Mouse (Mus musculus) midbrain, embryonic 16.5 days (tissue): ENCODE measurements around the gene 5730507C01Rik. TPM values are rescaled to one million over a fixed set of nuclear protein-coding genes. Genes with fewer than 3 reads are reported as not detected.
A peak's percentile ranks its signal among the peaks of the same experiment; 100 is the strongest.
"Not testable (repeated sequence)": the region's sequence is repeated elsewhere in the genome, so short reads cannot be mapped to it uniquely, and the experiment has no call there.

Experiments
- ATAC-seq: fragments of 200-750 bp; cut with Nextera tagmentation; 2 replicates; pipeline ENCODE4 v1.8.0; 2017; ENCODE audit warnings: moderate TSS enrichment
- H3K27ac ChIP-seq: fragments of 300-500 bp; sonication (generic); 2 replicates; pipeline ENCODE4 v1.5.1; 2014; ENCODE audit warnings: mild to moderate bottlenecking, low read length, mixed read lengths
- H3K27me3 ChIP-seq: fragments of 300-500 bp; sonication (generic); 2 replicates; pipeline ENCODE4 v1.6.1; 2014; ENCODE audit warnings: low read depth, low read length, mixed read lengths; ENCODE audit not compliant: control insufficient read depth, insufficient read depth
- H3K36me3 ChIP-seq: fragments of 300-500 bp; sonication (generic); 2 replicates; pipeline ENCODE4 v1.6.1; 2014; ENCODE audit warnings: mild to moderate bottlenecking, low read length, moderate library complexity, mixed read lengths; ENCODE audit not compliant: control insufficient read depth, insufficient read depth
- H3K4me1 ChIP-seq: fragments of 300-500 bp; sonication (generic); 2 replicates; pipeline ENCODE4 v1.6.1; 2014; ENCODE audit warnings: mild to moderate bottlenecking, low read length, mixed read lengths; ENCODE audit not compliant: control insufficient read depth, insufficient read depth
- H3K4me2 ChIP-seq: fragments of 300-500 bp; sonication (generic); 2 replicates; pipeline ENCODE4 v1.6.1; 2014; ENCODE audit warnings: mild to moderate bottlenecking, low read length, mixed read lengths
- H3K4me3 ChIP-seq: fragments of 300-500 bp; sonication (generic); 2 replicates; pipeline ENCODE4 v1.5.1; 2014; ENCODE audit warnings: low read depth, mild to moderate bottlenecking, low read length, moderate library complexity, mixed read lengths
- H3K9ac ChIP-seq: fragments of 300-500 bp; sonication (generic); 2 replicates; pipeline ENCODE4 v1.6.1; 2014; ENCODE audit warnings: low read depth, low read length, mixed read lengths
- H3K9me3 ChIP-seq: fragments of 300-500 bp; sonication (generic); replicated peaks from 2 replicates; pipeline ENCODE4 v1.6.1; 2014; ENCODE audit warnings: mild to moderate bottlenecking, low read length, mixed read lengths; ENCODE audit not compliant: control insufficient read depth, poor library complexity, severe bottlenecking
- WGBS: fragments of 180-500 bp; shearing (Covaris S2); extraction: QIAGEN DNeasy Blood & Tissue Kit; methylation state at CpG from one replicate; pipeline ENCODE4 v1.1.7; 2014; 5-methylcytosine and 5-hydroxymethylcytosine counted together
- polyA plus RNA-seq: library from polyadenylated mRNA; unstranded; fragments of >200 nt; fragmentation: Nextera tagmentation; extraction: Ambion mirVana; gene quantifications from 2 replicates; pipeline ENCODE4 v1.2.1, GENCODE M21; 2015

5730507C01Rik gene
- polyA plus RNA-seq = 1.6 and 1.8 TPM in 2 replicates

DNA sequence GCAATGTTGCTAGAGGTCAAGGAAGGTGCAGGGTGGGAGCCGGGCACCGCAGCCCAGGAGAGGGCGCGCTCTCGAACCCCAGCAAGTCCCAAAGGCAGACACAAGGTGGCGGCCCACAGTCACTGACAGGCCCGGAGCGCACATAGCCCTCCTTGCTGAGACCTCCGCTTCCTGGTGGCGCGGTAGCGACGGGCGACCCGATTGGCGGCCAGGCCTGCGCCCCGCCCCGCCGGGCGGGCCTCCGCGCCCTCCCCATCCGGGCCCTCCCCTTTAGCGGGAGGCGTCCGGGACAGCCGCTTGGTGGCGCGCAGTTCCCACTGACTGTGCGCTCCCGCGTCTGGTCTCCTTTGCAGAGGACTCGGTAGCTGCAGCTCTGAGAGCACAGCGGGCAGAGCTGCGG is at the start of gene 5730507C01Rik:
5730507C01Rik (plus strand) TSS at position 340 of the 400 bp plus-strand sequence.
- no peak within 1 kb of the TSS for H3K27ac ChIP-seq
- ATAC-seq = peak; percentile 42; the same call in 1 of the 2 replicates
- peaks cover 12% of the 10 kb centered on the region for H3K9me3 ChIP-seq
- H3K36me3 ChIP-seq = no peaks in the 10 kb centered on the region
- no peak within 1 kb of the TSS for H3K9ac ChIP-seq
- no peaks in the 10 kb centered on the region for H3K4me1 ChIP-seq
- H3K4me3 ChIP-seq = peak within 1 kb of the TSS; percentile 31
- H3K27me3 ChIP-seq = no peaks in the 10 kb centered on the region
- 9% methylated on average over 31 of the region's 36 CpGs for WGBS
- H3K4me2 ChIP-seq = peak within 1 kb of the TSS; percentile 14; the same call in 1 of the 2 replicates

DNA sequence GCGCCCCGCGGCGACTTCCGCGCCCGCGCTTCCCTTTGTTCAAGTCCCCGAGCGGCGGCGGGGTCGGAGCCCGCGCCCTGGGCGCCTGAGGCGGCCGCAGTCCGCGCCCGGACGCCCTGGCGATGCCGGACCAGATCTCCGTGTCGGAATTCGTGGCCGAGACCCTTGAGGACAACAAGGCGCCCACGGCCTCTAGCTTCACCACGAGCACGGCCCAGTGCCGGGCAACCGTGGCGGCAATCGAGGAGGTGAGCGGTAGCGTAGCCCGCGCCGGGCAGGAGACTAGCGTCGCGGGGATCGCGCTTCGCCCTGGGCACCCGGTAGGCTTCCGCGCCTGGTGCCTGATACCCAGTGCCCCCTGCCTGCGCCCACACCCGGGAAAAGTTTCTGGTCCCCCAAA is 306 bp downstream of the 5730507C01Rik start:
- 11% methylated on average over 40 of the region's 52 CpGs for WGBS
- Histone ChIP-seq H3K4me2 (peak overlapping the region; percentile 14; the same call in 1 of the 2 replicates), H3K9me3 (peaks cover 12% of the 10 kb centered on the region), H3K4me3 (peak overlapping the region; percentile 31)
- not testable (repeated sequence) for H3K27ac ChIP-seq, H3K36me3 ChIP-seq, H3K27me3 ChIP-seq, H3K9ac ChIP-seq, ATAC-seq, H3K4me1 ChIP-seq

DNA sequence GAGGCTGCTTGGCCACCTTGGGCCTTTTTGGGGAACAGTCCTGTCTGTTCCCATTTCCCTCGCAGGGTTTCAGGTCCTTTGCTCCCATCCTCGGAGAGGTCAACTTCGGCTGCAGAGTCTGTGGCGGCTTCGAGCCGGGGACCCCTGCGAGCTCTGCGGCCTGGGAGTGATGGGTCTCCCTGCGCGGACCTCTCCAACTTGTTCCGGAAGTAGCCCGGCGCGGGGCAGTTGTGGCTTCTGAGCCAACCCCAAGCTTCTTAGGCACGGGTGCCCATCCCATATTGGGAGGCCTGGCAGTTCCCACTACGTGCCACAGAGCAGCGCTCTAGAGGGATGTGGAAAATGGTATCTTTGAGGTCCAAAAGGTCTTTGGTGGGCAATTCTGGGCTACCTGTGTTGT is 767 bp downstream of the 5730507C01Rik start:
- H3K9me3 ChIP-seq = peaks cover 12% of the 10 kb centered on the region
- not testable (repeated sequence) for H3K36me3 ChIP-seq, H3K9ac ChIP-seq, H3K4me1 ChIP-seq, H3K27ac ChIP-seq, H3K4me2 ChIP-seq, ATAC-seq, H3K27me3 ChIP-seq
- WGBS = 27% methylated on average over 17 of the region's 17 CpGs
- peak overlapping the region; percentile 16 for H3K4me3 ChIP-seq
